Mouse (Mus musculus): ENCODE measurements around the gene Ube2e2. TPM values are rescaled to one million over a fixed set of nuclear protein-coding genes. Genes with fewer than 3 reads are reported as not detected.

Gene Ube2e2
- total and polyA plus RNA-seq, 3 experiments: not detected

DNA sequence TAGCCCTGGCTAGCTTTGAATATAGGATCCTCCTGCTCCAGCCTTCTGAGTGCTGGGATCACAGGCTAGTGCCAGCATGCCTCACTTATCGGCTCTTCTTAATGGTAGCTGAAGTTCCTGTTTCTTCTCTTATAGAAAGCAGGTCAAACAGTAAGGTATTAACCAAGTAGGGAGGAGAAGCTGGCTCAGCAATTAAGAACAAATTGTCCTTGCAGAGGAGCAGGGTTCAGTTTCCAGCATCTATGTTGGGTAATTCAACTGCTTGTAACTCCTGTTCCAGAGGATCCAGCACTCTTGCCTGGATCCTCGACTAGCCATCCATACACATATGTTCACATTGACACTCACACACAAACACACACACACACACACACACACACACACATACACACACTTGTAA, 136.1 kb downstream of the Ube2e2 start:
- H3K9ac ChIP-seq (ENCODE audit: control insufficient read depth, low read depth, low read length, poor library complexity, severe bottlenecking): no peak overlapping the region
- no peaks in the 10 kb centered on the region for H3K27me3 ChIP-seq (ENCODE audit: control insufficient read depth in 1 of 2, insufficient read depth in 2 of 2, low read length in 2 of 2)
- no peak for DNase-seq (ENCODE audit: low read depth, low spot score)
- TF ChIP-seq ZMIZ1 (IDR thresholded peaks at IDR 0.05; ENCODE audit: low read depth, low read length) (no peak), NRF1 (IDR thresholded peaks at IDR 0.05; ENCODE audit: insufficient read depth, low read depth, low read length, poor library complexity, severe bottlenecking) (no peak), SMC3 (IDR thresholded peaks at IDR 0.05; ENCODE audit: low read depth, low read length) (no peak), HCFC1 (IDR thresholded peaks at IDR 0.05; ENCODE audit: low read depth, low read length) (no peak), POLR2AphosphoS2 (IDR thresholded peaks at IDR 0.05; ENCODE audit: low read length) (no peak), MXI1 (IDR thresholded peaks at IDR 0.05; ENCODE audit: low read depth, low read length) (no peak)
- H3K27ac ChIP-seq (ENCODE audit: control insufficient read depth, low read depth, low read length): no peak overlapping the region
- no peaks in the 10 kb centered on the region for H3K36me3 ChIP-seq (ENCODE audit: control insufficient read depth in 1 of 2, insufficient read depth in 2 of 2, low read length in 2 of 2)
- no peak overlapping the region for H3K4me3 ChIP-seq (ENCODE audit: control insufficient read depth in 1 of 2, insufficient read depth in 1 of 2, low read depth in 2 of 2, low read length in 2 of 2)
- no peaks in the 10 kb centered on the region for H3K9me3 ChIP-seq (replicated peaks; ENCODE audit: insufficient read depth, low read length)
- H3K79me2 ChIP-seq (ENCODE audit: control insufficient read depth, insufficient read depth, low read length, poor library complexity): no peaks in the 10 kb centered on the region
- no peaks in the 10 kb centered on the region for H3K4me1 ChIP-seq (ENCODE audit: control insufficient read depth in 1 of 2, insufficient read depth in 2 of 2, low read length in 2 of 2)

DNA sequence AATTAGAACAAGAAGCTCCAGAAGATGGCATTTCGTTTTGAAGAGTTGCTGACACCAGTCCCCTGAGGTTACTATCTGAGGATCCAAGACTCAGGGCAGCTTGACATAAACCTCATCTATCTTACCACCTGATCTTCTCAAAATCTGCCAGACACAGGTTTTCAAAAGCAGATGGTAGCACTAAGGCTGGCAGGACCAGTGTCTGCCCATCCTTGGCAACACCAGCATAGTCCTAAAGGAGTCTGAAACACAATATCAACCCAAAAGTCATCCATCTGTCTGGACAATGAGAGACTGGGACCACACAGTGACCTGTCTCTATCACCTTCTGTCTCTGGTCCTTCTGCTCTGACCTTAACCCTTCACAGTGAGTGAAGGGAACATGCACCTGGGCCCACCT, 138.7 kb downstream of the Ube2e2 start:
- no peak overlapping the region for H3K9ac ChIP-seq (ENCODE audit: control insufficient read depth, low read depth, low read length, poor library complexity, severe bottlenecking)
- no peaks in the 10 kb centered on the region for H3K4me1 ChIP-seq (ENCODE audit: control insufficient read depth in 1 of 2, insufficient read depth in 2 of 2, low read length in 2 of 2)
- no peak overlapping the region for H3K27ac ChIP-seq (ENCODE audit: control insufficient read depth, low read depth, low read length)
- H3K36me3 ChIP-seq (ENCODE audit: control insufficient read depth in 1 of 2, insufficient read depth in 2 of 2, low read length in 2 of 2): no peaks in the 10 kb centered on the region
- H3K27me3 ChIP-seq (ENCODE audit: control insufficient read depth in 1 of 2, insufficient read depth in 2 of 2, low read length in 2 of 2): no peaks in the 10 kb centered on the region
- no peaks in the 10 kb centered on the region for H3K9me3 ChIP-seq (replicated peaks; ENCODE audit: insufficient read depth, low read length)
- DNase-seq (ENCODE audit: low read depth, low spot score): no peak
- no peak overlapping the region for H3K4me3 ChIP-seq (ENCODE audit: control insufficient read depth in 1 of 2, insufficient read depth in 1 of 2, low read depth in 2 of 2, low read length in 2 of 2)
- TF ChIP-seq TCF12 (IDR thresholded peaks at IDR 0.05; ENCODE audit: low read depth, low read length) (no peak), MAFK (IDR thresholded peaks at IDR 0.05; ENCODE audit: borderline replicate concordance, low read depth, low read length) (no peak), TAL1 (IDR thresholded peaks at IDR 0.05; ENCODE audit: low read length) (no peak), SIN3A (IDR thresholded peaks at IDR 0.05; ENCODE audit: low read length) (no peak), MEF2A (IDR thresholded peaks at IDR 0.05; ENCODE audit: extremely low read depth, insufficient replicate concordance, low read depth, low read length, poor library complexity, severe bottlenecking) (no peak), ELF1 (IDR thresholded peaks at IDR 0.05; ENCODE audit: low read depth, low read length) (no peak), ZMIZ1 (IDR thresholded peaks at IDR 0.05; ENCODE audit: low read depth, low read length) (no peak), GABPA (IDR thresholded peaks at IDR 0.05; ENCODE audit: low read depth, low read length) (no peak), TBP (IDR thresholded peaks at IDR 0.05; ENCODE audit: low read depth, low read length) (no peak), JUND (IDR thresholded peaks at IDR 0.05; ENCODE audit: low read depth, low read length) (no peak), UBTF (IDR thresholded peaks at IDR 0.05; ENCODE audit: borderline replicate concordance, insufficient read depth, low read depth, low read length) (no peak), MYB (IDR thresholded peaks at IDR 0.05; ENCODE audit: low read depth, low read length) (no peak), ZKSCAN1 (IDR thresholded peaks at IDR 0.05; ENCODE audit: low read depth, low read length) (no peak), KAT2A (conservative IDR thresholded peaks at IDR 0.05; ENCODE audit: low read depth, low read length) (no peak), EP300 (IDR thresholded peaks at IDR 0.05; ENCODE audit: low read depth in 1 of 2, low read length in 2 of 2) (no peak), POLR2AphosphoS2 (IDR thresholded peaks at IDR 0.05; ENCODE audit: low read length) (no peak)
- no peaks in the 10 kb centered on the region for H3K79me2 ChIP-seq (ENCODE audit: control insufficient read depth, insufficient read depth, low read length, poor library complexity)

All from MEL (cell line).